Mouse (Mus musculus) adrenal gland, postnatal 36 days (tissue): ENCODE data around the gene Krtap6-1. TPM values are rescaled to one million over a fixed set of nuclear protein-coding genes. Genes with fewer than 3 reads are reported as not detected.
A peak's percentile ranks its signal among the peaks of the same experiment; 100 is the strongest.
"Not testable (repeated sequence)": the region's sequence is repeated elsewhere in the genome, so short reads cannot be mapped to it uniquely, and the experiment has no call there.

Experiments
- DNase-seq, 2 experiments: peaks; one replicate each; pipeline ENCODE4 v3.0.0; 2021; ENCODE audit warnings: mixed read lengths in 1 of 2
- long read RNA-seq, 2 experiments: library from polyadenylated mRNA; stranded (forward); transcript quantifications; one replicate each; pipeline ENCODE4 v2.0.0; 2021; ENCODE audit warnings: borderline sequencing depth in 2 of 2
- total RNA-seq, 2 experiments: library from RNA; stranded (reverse); gene quantifications; 2 replicates each; pipeline ENCODE4 v1.2.3; 2021

Krtap6-1 gene
- not detected for total RNA-seq
- long read RNA-seq, experiment 1, result 0 reads
- long read RNA-seq, experiment 2, result 0 reads

DNA sequence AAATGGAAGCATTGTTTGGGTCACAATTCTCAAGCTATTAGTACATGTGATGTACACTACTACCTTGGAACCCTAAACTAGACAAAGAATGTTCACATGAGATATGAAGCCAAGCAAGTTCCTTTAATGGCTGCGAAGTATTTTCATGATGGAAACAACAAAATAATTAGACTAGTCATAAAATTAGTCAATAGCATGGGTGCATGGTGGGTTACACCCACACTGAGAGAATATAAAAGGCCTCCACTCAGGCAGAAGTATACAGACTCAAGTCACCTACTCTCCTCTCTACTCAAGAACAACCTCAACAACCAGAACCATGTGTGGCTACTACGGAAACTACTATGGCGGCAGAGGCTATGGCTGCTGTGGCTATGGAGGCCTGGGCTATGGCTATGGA, at the start of gene Krtap6-1:
Krtap6-1 (plus strand) TSS at position 301 of the 400 bp plus-strand sequence.
- not testable (repeated sequence) for DNase-seq

- no peak for DNase-seq
Measured at GRCm38 (mm10) chr16:89010659-89011058, 20.8 kb upstream of the Krtap6-1 start, which contains the start of gene Krtap22-2. TSS of gene Krtap22-2 (minus strand) at chr16:89010759.

GRCm38 (mm10) chr16:89013973-89014372, 17.5 kb upstream of the Krtap6-1 start:
- DNase-seq, result no peak

- DNase-seq, result not testable (repeated sequence)
Measured at GRCm38 (mm10) chr16:89014984-89015383, 16.5 kb upstream of the Krtap6-1 start, which contains the start of gene Gm10229. TSS of gene Gm10229 (plus strand) at chr16:89015284.

GRCm38 (mm10) chr16:89041372-89041771, 9.9 kb downstream of the Krtap6-1 start, which contains the start of gene Gm10228:
TSS of gene Gm10228 (minus strand) at chr16:89041472.
- not testable (repeated sequence) for DNase-seq

GRCm38 (mm10) chr16:89047783-89048182, 16.3 kb downstream of the Krtap6-1 start, which contains the start of gene Krtap6-5:
TSS of gene Krtap6-5 (minus strand) at chr16:89047883.
- DNase-seq, result no peak

- DNase-seq, result not testable (repeated sequence)
Measured at GRCm38 (mm10) chr16:89063902-89064301, 32.4 kb downstream of the Krtap6-1 start, which contains the start of gene 1110025L11Rik. TSS of gene 1110025L11Rik (minus strand) at chr16:89064002.

DNA sequence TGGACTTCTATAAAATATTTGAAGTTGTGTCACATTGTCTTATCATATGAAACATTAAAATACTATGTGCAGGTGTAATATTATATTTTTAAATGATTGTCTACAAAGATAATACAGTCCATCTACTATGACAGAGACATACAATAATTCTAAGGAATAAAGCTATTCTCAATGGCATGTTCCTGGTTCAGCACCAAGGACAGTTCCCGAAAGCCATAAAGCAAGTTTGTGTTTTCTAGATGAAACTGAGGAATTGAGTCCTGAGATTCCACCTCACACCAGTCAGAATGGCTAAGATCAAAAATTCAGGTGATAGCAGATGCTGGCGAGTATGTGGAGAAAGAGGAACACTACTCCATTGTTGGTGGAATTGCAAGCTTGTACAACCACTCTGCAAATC, 39.5 kb downstream of the Krtap6-1 start:
- peak in 1 of 2 experiments; percentile 7 for DNase-seq

Other genes with a start within 250 kb of the Krtap6-1 start
- gene Gm20741, start 219.5 kb upstream of the Krtap6-1 start, total RNA-seq, result not detected
- gene Krtap15, start 211.5 kb upstream of the Krtap6-1 start, total RNA-seq, result not detected
- gene Krtap14, start 205.6 kb upstream of the Krtap6-1 start, total RNA-seq, result not detected
- not detected for gene Krtap19-1, start 162.3 kb upstream of the Krtap6-1 start, total RNA-seq
- gene Krtap19-2, start 157.4 kb upstream of the Krtap6-1 start, total RNA-seq, result not detected
- gene Krtap19-3, start 153.7 kb upstream of the Krtap6-1 start, total RNA-seq, result not detected
- gene Krtap19-4, start 146.6 kb upstream of the Krtap6-1 start, total RNA-seq, result not detected
- gene Krtap19-5, start 135.2 kb upstream of the Krtap6-1 start, total RNA-seq, result not detected
- not detected for gene Krtap19-9b, start 99.4 kb upstream of the Krtap6-1 start, total RNA-seq
- not detected for gene Krtap16-3, start 68.8 kb upstream of the Krtap6-1 start, total RNA-seq
- gene Krtap22-2, start 20.9 kb upstream of the Krtap6-1 start, total RNA-seq, result not detected
- not detected for gene Gm10229, start 16.4 kb upstream of the Krtap6-1 start, total RNA-seq
- not detected for gene Gm10228, start 9.8 kb downstream of the Krtap6-1 start, total RNA-seq
- not detected for gene Krtap6-5, start 16.2 kb downstream of the Krtap6-1 start, total RNA-seq
- gene 1110025L11Rik, start 32.3 kb downstream of the Krtap6-1 start, total RNA-seq, result not detected
- not detected for gene Krtap6-3, start 52.3 kb downstream of the Krtap6-1 start, total RNA-seq
- not detected for gene Gm6358, start 109.2 kb downstream of the Krtap6-1 start, total RNA-seq
- not detected for gene Gm10061, start 119.4 kb downstream of the Krtap6-1 start, total RNA-seq
- not detected for gene Gm9789, start 126.3 kb downstream of the Krtap6-1 start, total RNA-seq
- not detected for gene Gm7735, start 137.8 kb downstream of the Krtap6-1 start, total RNA-seq
- gene 1110057P08Rik, start 143.0 kb downstream of the Krtap6-1 start, total RNA-seq, result not detected
- not detected for gene Krtap20-2, start 174.2 kb downstream of the Krtap6-1 start, total RNA-seq